Mouse (Mus musculus): ENCODE measurements around the gene Ptpn1.

Gene Ptpn1

GRCm38 (mm10) chr2:167972809-167973208 lies 41.0 kb downstream of the Ptpn1 start:
- DNase-seq (ENCODE audit: low spot score) = no peak

GRCm38 (mm10) chr2:167975746-167976145 lies 43.9 kb downstream of the Ptpn1 start:
- no peak for DNase-seq (ENCODE audit: low spot score)

- DNase-seq (ENCODE audit: low spot score) = no peak
Measured at GRCm38 (mm10) chr2:167978271-167978670, 46.4 kb downstream of the Ptpn1 start.

- no peak for DNase-seq (ENCODE audit: low spot score)
Measured at GRCm38 (mm10) chr2:167980391-167980790, 48.5 kb downstream of the Ptpn1 start.

GRCm38 (mm10) chr2:167982646-167983045 lies 50.8 kb downstream of the Ptpn1 start:
- no peak for DNase-seq (ENCODE audit: low spot score)

- DNase-seq (ENCODE audit: low spot score) = no peak
Measured at GRCm38 (mm10) chr2:167984371-167984770, 52.5 kb downstream of the Ptpn1 start.

- DNase-seq (ENCODE audit: low spot score) = no peak
Measured at GRCm38 (mm10) chr2:167984946-167985345, 53.1 kb downstream of the Ptpn1 start.

- no peak for DNase-seq (ENCODE audit: low spot score)
Measured at GRCm38 (mm10) chr2:167986762-167987161, 54.9 kb downstream of the Ptpn1 start.

GRCm38 (mm10) chr2:167987640-167988039 lies 55.8 kb downstream of the Ptpn1 start:
- DNase-seq (ENCODE audit: low spot score) = no peak

GRCm38 (mm10) chr2:167989310-167989709 lies 57.5 kb downstream of the Ptpn1 start:
- DNase-seq (ENCODE audit: low spot score) = no peak

GRCm38 (mm10) chr2:167993260-167993659 lies 61.4 kb downstream of the Ptpn1 start:
- no peak for DNase-seq (ENCODE audit: low spot score)

- no peak for DNase-seq (ENCODE audit: low spot score)
Measured at GRCm38 (mm10) chr2:167995870-167996635, 64.2 kb downstream of the Ptpn1 start.

GRCm38 (mm10) chr2:167996672-167997215 lies 64.9 kb downstream of the Ptpn1 start:
- DNase-seq (ENCODE audit: low spot score) = no peak

- DNase-seq (ENCODE audit: low spot score) = no peak
Measured at GRCm38 (mm10) chr2:167997562-167997961, 65.7 kb downstream of the Ptpn1 start.

GRCm38 (mm10) chr2:167999145-167999743 lies 67.4 kb downstream of the Ptpn1 start:
- no peak for DNase-seq (ENCODE audit: low spot score)

GRCm38 (mm10) chr2:168002188-168002587 lies 70.3 kb downstream of the Ptpn1 start:
- DNase-seq (ENCODE audit: low spot score) = no peak

- no peak for DNase-seq (ENCODE audit: low spot score)
Measured at GRCm38 (mm10) chr2:168002884-168003283, 71.0 kb downstream of the Ptpn1 start.

- DNase-seq (ENCODE audit: low spot score) = no peak
Measured at GRCm38 (mm10) chr2:168003431-168003830, 71.6 kb downstream of the Ptpn1 start.

- DNase-seq (ENCODE audit: low spot score) = no peak
Measured at GRCm38 (mm10) chr2:168004369-168004768, 72.5 kb downstream of the Ptpn1 start.

- no peak for DNase-seq (ENCODE audit: low spot score)
Measured at GRCm38 (mm10) chr2:168005005-168005404, 73.1 kb downstream of the Ptpn1 start.

GRCm38 (mm10) chr2:168005616-168006015 lies 73.8 kb downstream of the Ptpn1 start:
- DNase-seq (ENCODE audit: low spot score) = no peak

- no peak for DNase-seq (ENCODE audit: low spot score)
Measured at GRCm38 (mm10) chr2:168006489-168006888, 74.6 kb downstream of the Ptpn1 start.

- DNase-seq (ENCODE audit: low spot score) = no peak
Measured at GRCm38 (mm10) chr2:168008132-168008531, 76.3 kb downstream of the Ptpn1 start.

Measured in urinary bladder, postnatal 10 days (tissue).